Mouse (Mus musculus): ENCODE results near the gene Aldh16a1.

Aldh16a1 gene

GRCm38 (mm10) chr7:45154096-45154992, at the start of gene Aldh16a1, which contains the start of gene Pih1d1:
Gene Aldh16a1 (minus strand): TSS chr7:45154584.
Gene Pih1d1 (plus strand): TSS chr7:45154303.
- in situ Hi-C loops (cut with MboI, MseI), result no loop called here

- in situ Hi-C loops (cut with MboI, MseI), result no loop called here
Observed at GRCm38 (mm10) chr7:45202654-45203053, 48.3 kb upstream of the Aldh16a1 start.

GRCm38 (mm10) chr7:45198961-45199360, 44.6 kb upstream of the Aldh16a1 start:
- in situ Hi-C loops (cut with MboI, MseI), result no loop called here

- in situ Hi-C loops (cut with MboI, MseI), result no loop called here
Observed at GRCm38 (mm10) chr7:45198435-45198834, 44.1 kb upstream of the Aldh16a1 start.

GRCm38 (mm10) chr7:45196994-45197393, 42.6 kb upstream of the Aldh16a1 start:
- in situ Hi-C loops (cut with MboI, MseI), result no loop called here

- in situ Hi-C loops (cut with MboI, MseI), result no loop called here
Observed at GRCm38 (mm10) chr7:45196176-45196535, 41.8 kb upstream of the Aldh16a1 start.

GRCm38 (mm10) chr7:45195341-45196175, 41.2 kb upstream of the Aldh16a1 start:
- in situ Hi-C loops (cut with MboI, MseI), result no loop called here

GRCm38 (mm10) chr7:45193871-45194785, 39.7 kb upstream of the Aldh16a1 start:
- in situ Hi-C loops (cut with MboI, MseI), result no loop called here

GRCm38 (mm10) chr7:45193406-45193805, 39.0 kb upstream of the Aldh16a1 start:
- in situ Hi-C loops (cut with MboI, MseI), result no loop called here

- in situ Hi-C loops (cut with MboI, MseI), result no loop called here
Observed at GRCm38 (mm10) chr7:45192585-45193310, 38.4 kb upstream of the Aldh16a1 start.

- in situ Hi-C loops (cut with MboI, MseI), result no loop called here
Observed at GRCm38 (mm10) chr7:45191803-45192363, 37.5 kb upstream of the Aldh16a1 start.

- in situ Hi-C loops (cut with MboI, MseI), result no loop called here
Observed at GRCm38 (mm10) chr7:45191161-45191560, 36.8 kb upstream of the Aldh16a1 start.

- in situ Hi-C loops (cut with MboI, MseI), result no loop called here
Observed at GRCm38 (mm10) chr7:45190186-45190585, 35.8 kb upstream of the Aldh16a1 start.

GRCm38 (mm10) chr7:45189600-45189999, 35.2 kb upstream of the Aldh16a1 start:
- in situ Hi-C loops (cut with MboI, MseI), result no loop called here

- in situ Hi-C loops (cut with MboI, MseI), result no loop called here
Observed at GRCm38 (mm10) chr7:45185921-45186320, 31.5 kb upstream of the Aldh16a1 start.

GRCm38 (mm10) chr7:45183672-45184071, 29.3 kb upstream of the Aldh16a1 start:
- in situ Hi-C loops (cut with MboI, MseI), result loop anchor here in 1 of 2 experiments (5.0 kb wide), 1 partner anchor 631 kb away; the partner anchor contains the start of gene Nr1h2

GRCm38 (mm10) chr7:45182606-45183005, 28.2 kb upstream of the Aldh16a1 start:
- in situ Hi-C loops (cut with MboI, MseI), result loop anchor here in 1 of 2 experiments (5.0 kb wide), 1 partner anchor 630 kb away; the partner anchor contains the start of gene Nr1h2

GRCm38 (mm10) chr7:45182199-45182601, 27.8 kb upstream of the Aldh16a1 start:
- in situ Hi-C loops (cut with MboI, MseI), result loop anchor here in 1 of 2 experiments (5.0 kb wide), 1 partner anchor 630 kb away; the partner anchor contains the start of gene Nr1h2

- in situ Hi-C loops (cut with MboI, MseI), result loop anchor here in 1 of 2 experiments (5.0 kb wide), 1 partner anchor 629 kb away; the partner anchor contains the start of gene Nr1h2
Observed at GRCm38 (mm10) chr7:45181540-45181939, 27.2 kb upstream of the Aldh16a1 start.
